Comparison of ENCODE assay signal across 23 mouse cellular contexts in the genomic region with DNA sequence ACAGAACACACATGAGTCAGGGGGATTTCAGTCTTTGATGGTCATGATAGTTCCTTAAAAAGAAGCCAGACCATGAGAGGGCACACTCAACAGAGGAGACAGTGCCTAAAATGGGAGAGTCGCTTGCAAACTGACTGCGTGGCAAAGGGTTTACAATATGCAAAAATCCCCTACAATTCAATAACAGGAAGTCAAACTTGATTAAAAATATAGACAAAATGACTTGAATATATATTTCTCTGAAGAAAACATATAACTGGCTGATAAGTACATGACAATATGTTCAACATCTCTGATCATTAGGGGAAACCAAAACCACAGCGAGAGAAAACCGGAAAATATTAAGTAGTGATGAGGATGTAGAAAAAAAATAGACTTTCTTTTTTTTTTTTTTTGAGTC. TPM values are rescaled to one million over a fixed set of nuclear protein-coding genes. Genes with fewer than 3 reads are reported as not detected.
A peak's percentile ranks its signal among the peaks of the same experiment; 100 is the strongest.
DNase-seq lines count a peak whose midpoint lies in the region; ATAC-seq lines count a peak whose summit lies in the region.
"Had no signal": no experiment of that assay in that cellular context is flagged by ENCODE, and none has a peak within 500 bp of the region (broad histone marks: within the 10 kb centered on the region; RNA-seq: fewer than 3 reads in every experiment).

No protein-coding gene starts in this region.

- no peak overlapping the region for H3K4me3 ChIP-seq in midbrain, embryonic 16.5 days (ENCODE audit: low read depth, low read length)
- H3K4me3 ChIP-seq: forebrain, embryonic 10.5 days; forebrain, embryonic 13.5 days; heart, adult 2 months; heart, embryonic 10.5 days; heart, embryonic 13.5 days; hindbrain, embryonic 15.5 days had no signal

- peak; percentile 82 for ATAC-seq in CD4-positive, CD25-positive, alpha-beta regulatory T cell, adult 4 months
- ATAC-seq in inflammation-experienced regulatory T-cells, adult 6 months = peak; percentile 82
- no peak for ATAC-seq in midbrain, embryonic 16.5 days
- ATAC-seq: forebrain, embryonic 13.5 days; forebrain, embryonic 16.5 days; intestine, embryonic 16.5 days had no signal

- no peaks in the 10 kb centered on the region for H3K27me3 ChIP-seq in midbrain, embryonic 16.5 days (ENCODE audit: control insufficient read depth, insufficient read depth, low read depth, low read length)
- H3K27me3 ChIP-seq: forebrain, embryonic 13.5 days; heart, embryonic 13.5 days; hindbrain, embryonic 15.5 days had no signal

- WGBS in midbrain, embryonic 16.5 days = 94% methylated on average over 4 of the region's 4 CpGs

- no peak overlapping the region for H3K27ac ChIP-seq in midbrain, embryonic 16.5 days (ENCODE audit: low read length)
- H3K27ac ChIP-seq: forebrain, embryonic 10.5 days; forebrain, embryonic 13.5 days; heart, adult 2 months; heart, embryonic 10.5 days; heart, embryonic 13.5 days; hindbrain, embryonic 15.5 days had no signal

- no peak overlapping the region for H3K9ac ChIP-seq in midbrain, embryonic 16.5 days (ENCODE audit: low read depth, low read length)
- H3K9ac ChIP-seq: forebrain, embryonic 13.5 days; heart, embryonic 13.5 days; hindbrain, embryonic 15.5 days had no signal

- DNase-seq in B cell, adult 2 months = peak; percentile 36 to 41
- no peak for DNase-seq in kidney, postnatal 4 days
- DNase-seq in testis, postnatal 14 days (ENCODE audit: low spot score) = no peak
- DNase-seq: adrenal gland, postnatal 10 days; adrenal gland, postnatal 36 days; cerebellum, adult 18-20 months; cerebellum, adult 9-10 months; cerebellum, postnatal 14 days; gastrocnemius, postnatal 10 days; gastrocnemius, postnatal 36 days; heart, adult 2 months; heart, postnatal 14 days; heart, postnatal 4 days had no signal

- H3K4me2 ChIP-seq in midbrain, embryonic 16.5 days (ENCODE audit: low read length) = no peak overlapping the region
- H3K4me2 ChIP-seq: forebrain, embryonic 13.5 days; heart, embryonic 13.5 days; hindbrain, embryonic 15.5 days had no signal

- no peaks in the 10 kb centered on the region for H3K9me3 ChIP-seq in midbrain, embryonic 16.5 days (replicated peaks; ENCODE audit: control insufficient read depth, low read length, poor library complexity, severe bottlenecking)
- H3K9me3 ChIP-seq: forebrain, embryonic 10.5 days; forebrain, embryonic 13.5 days; heart, embryonic 10.5 days; heart, embryonic 13.5 days; hindbrain, embryonic 15.5 days had no signal

- H3K36me3 ChIP-seq in midbrain, embryonic 16.5 days (ENCODE audit: control insufficient read depth, insufficient read depth, low read length) = no peaks in the 10 kb centered on the region
- H3K36me3 ChIP-seq: forebrain, embryonic 10.5 days; heart, embryonic 10.5 days; heart, embryonic 13.5 days; hindbrain, embryonic 15.5 days had no signal

- H3K4me1 ChIP-seq in midbrain, embryonic 16.5 days (ENCODE audit: control insufficient read depth, insufficient read depth, low read length) = no peaks in the 10 kb centered on the region
- H3K4me1 ChIP-seq: forebrain, embryonic 10.5 days; forebrain, embryonic 13.5 days; hindbrain, embryonic 15.5 days had no signal

RNA-seq across cellular contexts. Expression of a gene that starts 22.4 kb away (rescaled TPM):
- 1 to 10 TPM; 3.8 to 4.2 TPM for polyA plus RNA-seq in CD4-positive, CD25-positive, alpha-beta regulatory T cell, adult 4 months (2017; shearing (Covaris generic))
- 1 to 10 TPM; 1.5 to 3.7 (median 1.9) TPM for polyA plus RNA-seq in inflammation-experienced regulatory T-cells, adult 6 months (2017; shearing (Covaris generic))
- polyA plus RNA-seq in midbrain, embryonic 16.5 days (2015; fragmentation: Nextera tagmentation; extraction: Ambion mirVana) = 0.36 and 0.54 TPM in 2 replicates

RNA-seq across cellular contexts. Expression of a gene that starts 50.9 kb away (rescaled TPM):
- 100 to 1,000 TPM; 322 to 338 TPM for polyA plus RNA-seq in CD4-positive, CD25-positive, alpha-beta regulatory T cell, adult 4 months (2017; shearing (Covaris generic))
- polyA plus RNA-seq in inflammation-experienced regulatory T-cells, adult 6 months (2017; shearing (Covaris generic)) = 100 to 1,000 TPM; 288 to 351 (median 317) TPM
- polyA plus RNA-seq in midbrain, embryonic 16.5 days (2015; fragmentation: Nextera tagmentation; extraction: Ambion mirVana) = 138 and 153 TPM in 2 replicates

RNA-seq across cellular contexts. Expression of a gene that starts 52.5 kb away (rescaled TPM):
- 10 to 100 TPM; 35.5 to 42.1 TPM for polyA plus RNA-seq in CD4-positive, CD25-positive, alpha-beta regulatory T cell, adult 4 months (2017; shearing (Covaris generic))
- polyA plus RNA-seq in inflammation-experienced regulatory T-cells, adult 6 months (2017; shearing (Covaris generic)) = 10 to 100 TPM; 29.4 to 32.5 (median 32.1) TPM
- polyA plus RNA-seq in midbrain, embryonic 16.5 days (2015; fragmentation: Nextera tagmentation; extraction: Ambion mirVana) = 11.2 and 15.0 TPM in 2 replicates

RNA-seq across cellular contexts. Expression of a gene that starts 52.8 kb away (rescaled TPM):
- polyA plus RNA-seq in CD4-positive, CD25-positive, alpha-beta regulatory T cell, adult 4 months (2017; shearing (Covaris generic)) = 100 to 1,000 TPM; 163 to 184 TPM
- polyA plus RNA-seq in inflammation-experienced regulatory T-cells, adult 6 months (2017; shearing (Covaris generic)) = 100 to 1,000 TPM; 180 to 267 (median 200) TPM
- 1,190 and 1,253 TPM in 2 replicates for polyA plus RNA-seq in midbrain, embryonic 16.5 days (2015; fragmentation: Nextera tagmentation; extraction: Ambion mirVana)

Comparison
In these comparisons a context has a peak if more than half of its experiments do, and no peak if none do; other contexts are left out.
1. DNase-seq: peak in B cell, adult 2 months (2 of 2); none in kidney, postnatal 4 days (0 of 2) and testis, postnatal 14 days (single experiment).